Mouse (Mus musculus): Measurements from ENCODE around the gene Dzip1l.

- TF ChIP-seq CTCF (IDR thresholded peaks at IDR 0.05; ENCODE audit: extremely low read depth, insufficient read depth, insufficient read length, insufficient replicate concordance) (no peak), POLR2A (IDR thresholded peaks at IDR 0.05; ENCODE audit: low read depth, low read length) (no peak)
Observed at GRCm38 (mm10) chr9:99662887-99663286, 33.6 kb downstream of the Dzip1l start.
